ENCODE assay signal across 18 mouse cellular contexts in the genomic region with DNA sequence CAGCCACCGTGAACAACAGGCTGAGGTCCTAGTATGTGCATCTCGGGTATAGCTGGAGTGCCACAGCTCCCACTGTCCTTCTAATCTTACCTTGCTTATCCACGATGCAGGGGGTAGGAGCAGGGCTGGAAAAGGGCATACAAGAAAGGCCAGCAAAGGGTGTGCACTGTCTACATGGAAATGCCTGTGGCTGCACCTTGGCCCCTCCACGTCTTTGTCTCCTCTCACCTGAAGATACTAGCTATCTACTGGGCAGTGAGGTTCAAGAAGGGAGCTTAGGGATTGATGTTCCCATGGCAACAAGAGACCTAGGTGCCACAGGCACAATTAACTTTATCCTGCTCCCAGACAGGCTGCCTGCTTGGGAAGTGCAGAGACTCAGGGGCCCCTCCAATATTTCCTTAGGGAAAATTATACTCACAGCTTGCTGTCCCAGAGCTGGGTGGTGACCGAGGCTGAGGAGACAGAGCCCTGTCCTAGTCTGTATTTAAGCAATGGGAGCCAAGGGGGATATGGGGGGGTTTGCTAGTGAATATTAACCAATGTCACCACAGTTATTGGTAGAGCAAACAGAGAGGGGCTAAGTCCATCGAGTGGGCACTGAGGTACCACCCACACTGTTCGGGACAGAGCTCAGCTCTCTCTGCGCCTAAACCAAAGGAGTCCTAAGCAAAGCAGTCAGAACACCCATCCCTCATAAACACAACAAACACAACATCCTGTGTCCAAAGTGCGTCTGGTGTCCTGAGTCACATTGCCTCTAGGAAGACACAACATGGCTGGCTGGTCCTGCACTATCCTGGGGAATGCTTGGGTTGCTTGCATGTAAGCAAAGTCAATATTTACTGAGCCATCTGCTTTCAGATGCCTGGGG. TPM values are rescaled to one million over a fixed set of nuclear protein-coding genes. Genes with fewer than 3 reads are reported as not detected.
A peak's percentile ranks its signal among the peaks of the same experiment; 100 is the strongest.
DNase-seq lines count a peak whose midpoint lies in the region; ATAC-seq and TF ChIP-seq lines count a peak whose summit lies in the region.
"Not testable (repeated sequence)": the region's sequence is repeated elsewhere in the genome, so short reads cannot be mapped to it uniquely, and the experiment has no call there.
"Had no signal": no experiment of that assay in that cellular context is flagged by ENCODE, and none has a peak within 500 bp of the region (broad histone marks: within the 10 kb centered on the region; RNA-seq: fewer than 3 reads in every experiment).

A gene (minus strand): TSS at position 462 of the 874 bp plus-strand sequence.

- H3K4me3 ChIP-seq in heart, embryonic 10.5 days; intestine, postnatal 0 days (ENCODE audit: low read depth, low read length); kidney, embryonic 16.5 days (ENCODE audit: low read length): not testable (repeated sequence)
- peak within 1 kb of the TSS; percentile 35 for H3K4me3 ChIP-seq in liver, embryonic 12.5 days
- peak within 1 kb of the TSS; percentile 23 for H3K4me3 ChIP-seq in liver, embryonic 16.5 days (ENCODE audit: low read depth, low read length)

- H3K9me3 ChIP-seq in heart, embryonic 10.5 days; intestine, postnatal 0 days (ENCODE audit: control insufficient read depth); kidney, embryonic 16.5 days (ENCODE audit: low read length); liver, embryonic 12.5 days (replicated peaks); liver, embryonic 16.5 days (replicated peaks; ENCODE audit: control insufficient read depth, low read length): not testable (repeated sequence)

- H3K4me1 ChIP-seq in heart, embryonic 10.5 days; intestine, postnatal 0 days (replicated peaks; ENCODE audit: control insufficient read depth, insufficient read depth, low read length); kidney, embryonic 16.5 days (ENCODE audit: insufficient read depth, low read length); liver, embryonic 12.5 days; liver, embryonic 16.5 days (ENCODE audit: control insufficient read depth, low read depth, low read length): not testable (repeated sequence)

- H3K27me3 ChIP-seq in heart, embryonic 10.5 days (ENCODE audit: insufficient read depth, poor library complexity, severe bottlenecking); intestine, postnatal 0 days (replicated peaks; ENCODE audit: control insufficient read depth, insufficient read depth, low read length); kidney, embryonic 16.5 days (ENCODE audit: insufficient read depth, low read length); liver, embryonic 12.5 days (replicated peaks); liver, embryonic 16.5 days (ENCODE audit: control insufficient read depth, insufficient read depth, low read depth, low read length): not testable (repeated sequence)

- ATAC-seq in intestine, postnatal 0 days = peak; percentile 86
- ATAC-seq in kidney, embryonic 16.5 days (ENCODE audit: low FRiP score, low TSS enrichment); liver, embryonic 12.5 days: not testable (repeated sequence)
- peak; percentile 85 for ATAC-seq in liver, embryonic 16.5 days (ENCODE audit: low read depth)

- H3K4me2 ChIP-seq in intestine, postnatal 0 days (replicated peaks; ENCODE audit: low read depth); kidney, embryonic 16.5 days (replicated peaks; ENCODE audit: low read depth, low read length); liver, embryonic 16.5 days (ENCODE audit: low read depth, low read length): not testable (repeated sequence)
- peak within 1 kb of the TSS; percentile 35 for H3K4me2 ChIP-seq in liver, embryonic 12.5 days

- H3K27ac ChIP-seq in heart, embryonic 10.5 days; intestine, postnatal 0 days (ENCODE audit: low read depth, low read length); kidney, embryonic 16.5 days (ENCODE audit: low read length); liver, embryonic 12.5 days: not testable (repeated sequence)
- peak within 1 kb of the TSS; percentile 30; the same call in 1 of the 2 replicates for H3K27ac ChIP-seq in liver, embryonic 16.5 days (ENCODE audit: low read length)

- not testable (repeated sequence) for TF ChIP-seq CTCF in intestine, postnatal 0 days (IDR thresholded peaks at IDR 0.05; ENCODE audit: low read depth)

- DNase-seq in adrenal gland, postnatal 14 days = not testable (repeated sequence)
- peak; percentile 7 for DNase-seq in heart, embryonic 10.5 days (ENCODE audit: low spot score)
- peak; percentile 60 for DNase-seq in yolk sac, embryonic 10.5 days (ENCODE audit: low spot score)

- 74% methylated on average over 9 of the region's 9 CpGs for WGBS in heart, embryonic 10.5 days
- 49% methylated on average over 9 of the region's 9 CpGs for WGBS in intestine, postnatal 0 days
- 74% methylated on average over 9 of the region's 9 CpGs for WGBS in kidney, embryonic 16.5 days
- WGBS in liver, embryonic 12.5 days (ENCODE audit: insufficient replicate concordance) = 59% methylated on average over 9 of the region's 9 CpGs
- WGBS in liver, embryonic 16.5 days (ENCODE audit: insufficient replicate concordance) = 52% methylated on average over 9 of the region's 9 CpGs

- not testable (repeated sequence) for H3K36me3 ChIP-seq in heart, embryonic 10.5 days; intestine, postnatal 0 days (ENCODE audit: control insufficient read depth, insufficient read depth); kidney, embryonic 16.5 days (ENCODE audit: insufficient read depth, low read length); liver, embryonic 12.5 days; liver, embryonic 16.5 days (ENCODE audit: control insufficient read depth, insufficient read depth)

- H3K9ac ChIP-seq in intestine, postnatal 0 days (ENCODE audit: low read depth, low read length); kidney, embryonic 16.5 days (replicated peaks; ENCODE audit: low read length); liver, embryonic 12.5 days; liver, embryonic 16.5 days (ENCODE audit: low read depth, low read length): not testable (repeated sequence)

RNA-seq across cellular contexts. Expression of the gene that starts here (rescaled TPM):
- total RNA-seq in adrenal gland, postnatal 14 days (2021) = 22.0 and 362 TPM in 2 replicates
- 0.68 and 29.6 TPM in 2 replicates for polyA plus RNA-seq in heart, embryonic 10.5 days (2016; fragmentation: Nextera tagmentation; extraction: Ambion mirVana)
- 67.1 and 71.2 TPM in 2 replicates for polyA plus RNA-seq in intestine, postnatal 0 days (2015; fragmentation: Nextera tagmentation; extraction: Ambion mirVana)
- polyA plus RNA-seq in kidney, embryonic 16.5 days (2015; fragmentation: Nextera tagmentation; extraction: Ambion mirVana) = 16.3 and 17.4 TPM in 2 replicates
- 222 and 223 TPM in 2 replicates for polyA plus RNA-seq in liver, embryonic 12.5 days (2016; fragmentation: Nextera tagmentation; extraction: Ambion mirVana)
- polyA plus RNA-seq in liver, embryonic 16.5 days (2015; fragmentation: Nextera tagmentation; extraction: Ambion mirVana) = 1,052 and 1,237 TPM in 2 replicates
- total RNA-seq: common myeloid progenitor, adult 5-6 weeks; gastrocnemius, adult 2 months; gastrocnemius, postnatal 25 days; heart, postnatal 10 days; MEL had no signal
- polyA plus RNA-seq: C2C12; embryonic facial prominence, embryonic 11.5 days; embryonic facial prominence, embryonic 15.5 days; forebrain, embryonic 10.5 days; forebrain, embryonic 14.5 days; hindbrain, embryonic 12.5 days had no signal
